Mouse (Mus musculus) urinary bladder, adult 18-20 months (tissue): ENCODE measurements at regions not wholly inside any gene's neighbourhood (a gene's known extent, or its start where the extent isn't known, plus 50 kb on each side); places are given as distances from the start of the nearest gene placed in this dataset.

Experiments used
- DNase-seq, 2 experiments: peaks; one replicate each; pipeline ENCODE4 v3.0.0; 2022; ENCODE audit warnings: low spot score in 2 of 2, mixed read lengths in 2 of 2

DNA sequence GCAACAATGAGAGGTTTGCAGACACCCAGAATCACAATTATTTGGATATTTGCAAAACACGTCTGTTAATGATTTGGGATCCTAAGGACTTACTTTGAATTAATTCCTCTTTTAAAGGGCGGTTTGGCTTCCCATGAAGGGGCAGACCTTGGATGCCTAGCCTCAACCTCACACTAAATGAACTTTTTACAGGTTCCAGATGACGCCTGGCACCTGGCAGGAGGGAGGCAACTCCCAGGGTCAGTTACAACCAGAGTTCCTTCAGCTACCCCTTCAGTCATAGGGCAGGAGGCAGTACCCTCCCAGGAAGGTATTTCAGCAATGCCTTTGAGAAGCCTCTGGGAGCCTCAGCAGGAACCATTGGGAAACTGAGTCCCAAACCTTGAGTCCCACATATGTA lies 57.9 kb upstream of the Stx18 start:
- DNase-seq, result no peak

DNA sequence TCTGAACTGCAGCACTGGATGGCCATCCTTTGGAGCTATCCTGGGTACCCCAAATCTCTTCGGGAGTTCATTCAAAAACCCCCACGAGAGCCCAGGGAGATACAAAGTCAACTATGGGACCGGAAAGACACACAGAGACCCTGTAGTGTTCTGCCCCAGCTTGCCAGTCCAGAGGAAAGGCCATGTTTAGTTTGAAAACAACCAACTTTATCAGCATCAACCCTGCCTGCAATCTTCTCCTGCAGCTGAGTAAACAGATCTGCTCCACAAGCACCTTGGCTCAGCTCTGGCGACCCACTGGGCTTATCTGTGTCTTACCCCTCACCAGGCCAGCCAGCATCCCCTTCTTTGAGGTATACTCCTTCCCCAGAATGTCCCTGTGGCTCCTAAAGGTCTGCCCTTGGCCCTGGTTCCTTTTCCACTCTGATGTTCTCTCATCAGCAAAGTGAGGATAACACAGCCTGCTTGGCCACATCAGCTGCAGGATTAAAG lies 61.6 kb upstream of the Stx18 start:
- no peak for DNase-seq

DNA sequence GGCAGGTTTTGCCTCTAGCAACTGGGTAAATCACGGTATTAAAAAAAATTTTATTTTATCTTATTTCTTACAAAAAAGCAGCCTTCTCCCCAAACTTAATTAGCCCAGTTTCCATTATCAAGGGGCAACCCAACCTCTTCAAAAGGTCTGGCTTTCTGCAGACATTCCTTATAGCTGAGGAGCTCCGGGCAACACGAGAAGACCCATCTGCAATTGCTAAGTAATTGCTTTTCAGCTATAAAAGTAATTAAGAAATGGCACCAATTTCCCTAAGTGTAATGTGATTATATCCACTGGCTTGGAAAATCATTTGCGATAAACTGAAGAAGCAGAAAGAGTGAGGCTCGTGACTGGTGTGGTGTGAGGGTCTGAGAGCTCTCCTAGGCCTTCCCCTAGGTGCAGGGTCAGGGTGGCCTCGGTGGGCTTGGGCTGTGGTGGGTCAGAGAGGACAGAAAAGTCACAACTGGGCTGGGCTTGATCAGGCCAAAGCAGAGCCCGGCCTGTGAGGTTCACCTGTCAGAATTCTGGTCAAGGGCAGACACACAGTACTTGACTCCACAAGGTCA lies 65.5 kb upstream of the Stx18 start:
- no peak for DNase-seq

DNA sequence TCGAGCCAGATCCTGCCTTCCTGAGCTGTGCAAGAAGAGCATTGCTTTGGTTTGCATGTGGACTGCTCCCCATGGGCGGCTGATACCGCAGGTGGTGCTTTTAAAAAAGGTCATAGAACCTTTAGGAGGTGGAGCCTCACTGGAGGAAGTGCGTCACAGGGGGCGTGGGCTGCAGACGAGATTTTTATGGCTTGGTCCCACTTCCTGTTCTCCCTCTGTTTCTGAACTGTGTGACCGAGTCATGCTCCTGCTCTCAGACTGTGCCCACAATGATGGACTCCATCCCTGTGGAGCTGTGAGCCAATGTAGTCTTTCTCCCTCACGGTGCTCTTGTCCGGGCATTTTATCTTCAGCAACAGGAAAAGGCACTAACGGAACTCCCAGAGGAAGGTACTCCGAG lies 66.8 kb upstream of the Stx18 start:
- no peak for DNase-seq

DNA sequence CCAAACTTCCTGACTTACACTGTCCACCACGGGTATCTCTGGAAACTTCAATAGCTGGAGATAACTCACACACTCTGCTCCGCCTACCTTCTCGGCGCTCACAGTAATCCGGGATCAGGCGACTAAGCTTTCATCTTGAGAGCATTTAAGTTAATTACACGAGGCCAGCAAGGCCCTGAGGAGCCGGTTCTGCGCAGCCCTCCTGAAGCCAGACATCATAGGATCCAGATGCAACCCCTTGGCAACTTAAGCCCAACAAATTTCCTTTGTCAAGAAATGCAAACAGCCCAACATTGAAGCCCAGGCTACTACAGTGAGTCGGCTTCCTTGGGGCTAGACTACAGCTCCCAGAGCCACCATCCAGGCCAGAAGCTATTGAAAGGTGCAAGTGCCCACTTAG lies 69.9 kb upstream of the Stx18 start:
- no peak for DNase-seq

DNA sequence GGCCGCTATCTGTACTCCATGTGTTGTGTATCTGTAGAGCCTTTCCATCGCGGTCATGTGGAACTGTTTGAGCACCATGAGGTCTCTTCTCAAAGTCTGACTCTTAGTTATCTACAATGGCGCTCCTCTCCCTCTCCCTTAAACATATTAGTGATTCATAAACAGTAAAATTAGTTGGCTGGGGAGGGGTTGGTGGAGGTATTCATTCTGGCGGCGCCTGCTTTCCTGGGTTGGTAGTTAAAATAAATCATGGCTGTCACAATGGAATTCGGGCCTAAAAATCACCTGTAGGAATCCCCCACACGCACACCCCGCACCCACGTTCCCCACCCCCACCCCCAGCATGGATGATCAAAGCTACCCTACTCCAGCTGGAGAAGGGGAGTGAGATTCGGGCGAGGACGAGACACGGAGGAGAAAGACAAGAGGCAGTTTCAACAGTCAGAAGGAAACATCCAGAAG lies 70.6 kb upstream of the Stx18 start:
- no peak for DNase-seq

DNA sequence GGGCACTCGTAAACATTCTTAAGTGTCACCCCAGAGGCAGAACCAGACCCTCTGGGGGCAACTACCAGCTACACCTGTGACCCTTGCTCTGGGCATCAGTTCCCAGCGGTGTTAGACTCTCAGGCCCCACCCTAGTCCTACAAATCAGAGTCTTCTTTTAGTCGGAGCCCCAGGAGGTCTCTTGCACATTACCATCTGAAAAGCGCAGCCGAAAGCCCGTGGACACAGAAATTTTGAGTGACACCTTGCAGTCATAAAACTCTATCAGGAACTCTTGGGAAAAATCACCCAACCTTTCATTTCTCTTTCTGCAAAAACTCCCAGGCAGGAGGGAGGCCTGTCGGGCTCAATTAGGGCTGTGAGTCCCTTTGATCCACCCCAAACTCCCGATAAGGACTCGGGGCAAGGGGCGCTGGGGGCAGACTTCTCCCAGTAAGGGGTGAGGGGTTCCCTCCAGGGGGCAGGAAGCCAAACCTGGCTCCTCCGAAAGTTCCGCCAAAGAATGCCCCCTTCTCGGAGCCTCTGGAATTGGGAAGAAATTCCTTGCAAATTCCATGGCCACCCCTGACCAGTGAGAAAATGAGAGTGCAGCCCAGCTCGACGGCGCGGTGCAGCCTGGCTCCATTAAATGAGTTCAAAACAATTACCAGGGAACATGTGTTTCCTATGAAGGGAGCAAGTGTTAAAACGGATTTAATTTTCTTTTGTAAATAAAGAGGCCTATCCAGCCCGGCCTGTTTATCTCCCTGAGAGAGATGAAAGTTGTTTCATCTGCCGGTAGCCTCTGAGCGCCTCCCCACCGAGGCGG lies 71.2 kb upstream of the Stx18 start:
- DNase-seq, result no peak

DNA sequence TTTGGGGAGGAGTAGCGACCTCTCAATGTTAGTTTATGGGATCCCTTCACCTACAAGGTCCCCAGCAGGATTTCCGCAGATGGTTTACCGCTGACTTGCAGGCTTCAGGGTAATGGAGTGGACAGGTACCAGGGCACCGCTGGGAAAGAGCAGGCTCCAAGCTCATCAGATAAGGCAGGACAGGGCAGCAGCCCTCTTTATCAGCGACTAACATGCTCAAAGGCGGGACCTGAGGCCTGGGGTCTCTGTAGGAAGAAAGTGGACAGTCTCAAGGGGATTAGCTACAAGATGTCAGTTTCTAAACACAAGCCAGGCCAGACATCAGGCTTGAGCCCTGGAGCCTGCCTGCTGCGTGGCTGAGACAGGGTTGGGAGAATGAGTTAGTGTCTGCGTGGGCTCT lies 74.9 kb upstream of the Stx18 start:
- DNase-seq, result no peak

DNA sequence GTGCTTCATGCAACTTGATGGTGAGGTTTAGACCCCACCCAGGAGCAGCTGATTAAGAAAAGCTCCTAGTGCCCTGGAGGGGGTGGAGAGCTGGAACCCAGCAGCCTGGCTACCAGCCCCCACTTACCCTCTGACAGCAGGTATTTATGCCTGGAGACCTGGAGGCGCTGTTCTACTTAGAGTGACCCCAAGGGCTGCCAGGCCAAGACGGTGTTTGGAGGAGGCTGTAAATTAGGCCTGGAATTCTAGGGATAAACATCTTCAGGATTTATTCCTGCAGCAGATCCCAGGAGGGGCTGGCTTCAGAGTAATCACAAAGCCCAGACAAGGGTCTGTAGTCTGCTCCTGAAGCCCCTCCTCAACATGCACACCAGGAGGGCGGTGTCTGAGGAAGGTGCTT lies 76.0 kb upstream of the Stx18 start:
- no peak for DNase-seq

DNA sequence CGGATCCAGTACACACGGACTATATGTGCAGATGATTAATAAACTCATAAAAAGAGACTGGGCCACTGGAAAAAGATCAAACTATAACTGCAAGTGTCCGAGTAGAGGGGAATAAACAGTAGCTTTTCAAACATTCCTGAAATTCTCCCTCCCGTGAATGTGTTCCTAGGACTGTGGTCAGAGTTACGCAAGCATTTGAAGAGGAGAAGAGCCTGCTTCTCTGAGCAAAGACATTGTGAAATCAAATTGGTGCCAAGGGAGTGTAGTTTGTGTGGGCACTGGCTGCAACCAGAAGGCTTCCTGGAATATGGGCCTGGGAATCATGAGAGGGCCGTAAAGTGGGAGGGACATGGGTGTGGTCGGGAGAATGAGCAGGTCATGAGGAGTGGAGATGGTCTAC lies 78.3 kb upstream of the Stx18 start:
- no peak for DNase-seq

DNA sequence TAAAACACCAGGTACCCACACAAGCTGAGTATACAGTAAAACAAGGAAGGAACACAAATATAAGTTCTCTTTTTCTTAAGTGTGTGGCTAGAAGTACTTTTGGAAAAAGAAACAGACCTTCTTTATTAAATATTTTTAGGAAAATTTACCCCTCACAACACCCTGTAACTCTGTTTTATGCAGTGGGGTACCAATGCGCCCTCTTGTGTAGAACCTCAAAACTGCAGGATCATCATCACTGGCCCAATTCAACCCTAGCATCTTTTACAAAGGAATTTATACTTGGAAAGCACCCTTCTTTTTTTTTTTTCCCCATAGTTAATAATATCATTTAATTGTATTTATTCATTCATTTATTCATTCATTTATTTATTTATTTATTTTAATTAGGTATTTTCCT lies 86.4 kb upstream of the Stx18 start:
- DNase-seq, result no peak

DNA sequence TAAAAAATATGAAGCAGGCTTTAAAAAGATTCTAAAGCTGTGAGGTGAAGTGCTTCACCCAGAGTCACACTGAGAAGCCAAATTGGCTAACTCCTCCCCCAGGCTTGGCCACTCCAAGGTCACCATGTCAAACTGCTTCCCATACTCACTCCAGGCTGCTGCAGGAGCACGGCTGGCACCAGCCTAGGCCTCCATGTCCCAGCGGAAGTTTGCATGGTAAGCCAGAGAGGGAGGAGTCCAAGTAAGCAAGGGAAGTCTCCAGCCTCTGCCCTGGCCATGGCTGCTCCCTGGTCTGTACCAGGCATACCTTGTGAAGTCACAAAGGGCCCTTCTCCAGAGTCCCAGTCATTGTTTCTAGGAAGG lies 105.8 kb upstream of the Stx18 start:
- DNase-seq, result no peak

DNA sequence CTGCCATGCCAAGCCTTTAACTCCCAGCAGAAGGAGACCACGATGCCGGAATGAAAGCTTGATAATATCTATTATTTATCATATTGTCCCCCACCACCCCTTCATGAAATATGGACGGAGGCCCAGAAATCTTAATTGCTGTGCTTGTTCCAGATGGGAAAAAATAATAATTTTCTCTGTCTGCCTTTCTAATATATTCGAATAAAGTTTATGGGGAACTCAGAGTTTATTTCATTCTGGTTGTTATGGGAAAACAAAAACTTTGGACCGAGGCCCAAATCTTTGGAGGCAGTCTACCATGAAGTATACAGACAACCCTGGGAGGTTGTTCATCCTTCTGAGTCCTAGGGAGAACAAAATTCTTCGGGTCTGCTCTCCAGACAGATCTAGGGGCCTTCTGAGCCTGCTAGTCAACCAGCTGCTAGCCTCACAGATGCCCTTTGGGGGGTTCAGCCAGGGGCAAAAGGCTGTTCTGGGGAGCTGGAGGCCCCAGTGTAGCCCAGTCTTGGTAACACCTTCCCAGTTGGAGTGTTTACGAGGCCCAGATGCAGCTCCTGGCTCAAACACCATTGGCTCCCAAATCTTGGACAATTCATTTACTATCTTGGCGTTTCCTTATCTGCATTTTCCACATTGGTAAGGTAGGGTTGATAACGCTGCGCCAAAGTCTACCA lies 106.3 kb upstream of the Stx18 start:
- peak in 1 of 2 experiments; percentile 13 for DNase-seq

DNA sequence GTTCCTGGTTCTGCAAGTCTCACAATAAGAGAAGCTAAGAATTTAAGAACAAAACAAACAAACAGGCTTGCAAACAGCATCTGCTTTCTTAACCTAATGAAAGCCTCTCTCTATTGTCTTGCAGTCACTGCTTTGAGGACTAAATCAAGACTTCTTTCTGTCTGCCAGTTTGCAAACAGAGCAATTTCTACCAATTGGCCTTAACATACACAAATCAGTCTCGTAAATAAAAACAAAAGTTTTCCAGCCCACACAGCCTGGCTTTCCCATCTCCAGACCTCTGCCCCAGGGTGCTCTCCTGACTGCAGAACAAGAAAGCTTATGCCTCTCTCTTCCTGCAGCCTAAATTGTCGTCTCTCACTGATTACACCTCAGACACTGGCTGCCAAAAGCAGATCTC lies 96.1 kb upstream of the Msx1 start:
- no peak for DNase-seq

DNA sequence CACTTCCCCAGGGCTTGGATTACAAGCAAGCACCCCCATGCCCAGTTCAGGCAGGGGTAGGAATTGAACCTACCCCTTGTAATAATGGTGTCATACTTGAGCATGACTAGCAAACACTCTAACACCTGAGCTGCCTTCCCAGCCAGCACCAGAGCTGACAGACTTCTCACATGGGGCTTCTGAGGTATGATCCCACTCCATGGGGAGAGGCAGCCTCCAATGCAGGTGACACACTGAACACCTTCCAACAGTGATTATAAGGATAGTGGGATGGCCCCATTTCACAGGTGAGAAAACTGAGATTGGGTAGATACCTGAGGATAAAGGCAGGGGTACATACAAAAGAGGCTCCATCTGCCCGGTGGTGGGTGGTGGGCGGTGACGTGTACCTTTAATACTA lies 94.7 kb upstream of the Msx1 start:
- no peak for DNase-seq

DNA sequence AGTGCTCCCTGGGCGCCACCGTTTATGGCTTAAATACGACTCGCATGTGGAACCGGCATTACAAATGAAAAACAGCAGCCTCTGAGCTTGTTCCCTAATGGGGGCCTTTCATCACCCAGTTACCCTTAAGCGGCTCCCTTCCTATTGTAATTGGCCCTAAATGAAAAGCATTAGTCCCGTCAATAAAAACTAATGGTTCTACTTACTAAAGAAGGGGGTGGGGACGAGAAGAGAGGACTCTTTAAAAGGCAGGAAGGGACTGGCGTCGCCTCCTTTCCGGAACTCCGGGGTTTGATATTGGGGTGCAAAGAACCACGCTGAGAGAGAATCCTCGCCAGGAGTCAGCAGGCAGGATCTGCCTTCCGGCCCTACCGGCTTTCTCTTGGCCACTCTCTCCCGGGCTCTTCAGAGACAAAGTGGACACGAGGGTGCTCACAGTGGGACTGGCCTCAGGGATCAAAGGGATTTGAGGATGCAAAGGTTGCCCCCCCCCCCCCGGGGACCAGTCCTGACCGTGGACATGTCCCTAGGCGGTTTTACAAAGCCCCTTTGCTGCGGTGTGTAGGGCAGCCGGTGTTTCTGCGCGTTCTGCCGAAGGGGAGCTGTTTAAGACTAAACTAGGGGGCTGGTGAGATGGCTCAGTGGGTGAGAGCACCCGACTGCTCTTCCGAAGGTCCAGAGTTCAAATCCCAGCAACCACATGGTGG lies 93.8 kb upstream of the Msx1 start:
- DNase-seq, result no peak

DNA sequence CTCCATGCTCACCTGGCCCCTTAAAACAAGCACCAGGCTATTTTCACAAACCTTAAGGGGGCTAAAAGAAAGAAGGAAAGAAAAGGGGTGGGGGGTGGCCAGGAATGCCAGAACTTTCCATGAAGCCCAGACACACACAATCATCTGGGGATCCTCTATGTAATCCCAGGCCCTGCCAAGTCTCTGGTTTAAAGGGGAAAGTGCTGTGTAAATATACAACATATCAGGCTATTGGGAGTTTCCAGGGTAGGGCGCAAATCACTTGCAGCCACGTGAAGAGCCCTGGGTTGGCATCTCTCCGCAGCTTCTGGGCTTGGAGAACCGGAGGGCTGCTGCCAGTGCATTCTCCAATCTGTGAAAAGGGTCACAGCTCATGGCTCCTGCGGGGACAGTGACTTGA lies 92.8 kb upstream of the Msx1 start:
- no peak for DNase-seq

DNA sequence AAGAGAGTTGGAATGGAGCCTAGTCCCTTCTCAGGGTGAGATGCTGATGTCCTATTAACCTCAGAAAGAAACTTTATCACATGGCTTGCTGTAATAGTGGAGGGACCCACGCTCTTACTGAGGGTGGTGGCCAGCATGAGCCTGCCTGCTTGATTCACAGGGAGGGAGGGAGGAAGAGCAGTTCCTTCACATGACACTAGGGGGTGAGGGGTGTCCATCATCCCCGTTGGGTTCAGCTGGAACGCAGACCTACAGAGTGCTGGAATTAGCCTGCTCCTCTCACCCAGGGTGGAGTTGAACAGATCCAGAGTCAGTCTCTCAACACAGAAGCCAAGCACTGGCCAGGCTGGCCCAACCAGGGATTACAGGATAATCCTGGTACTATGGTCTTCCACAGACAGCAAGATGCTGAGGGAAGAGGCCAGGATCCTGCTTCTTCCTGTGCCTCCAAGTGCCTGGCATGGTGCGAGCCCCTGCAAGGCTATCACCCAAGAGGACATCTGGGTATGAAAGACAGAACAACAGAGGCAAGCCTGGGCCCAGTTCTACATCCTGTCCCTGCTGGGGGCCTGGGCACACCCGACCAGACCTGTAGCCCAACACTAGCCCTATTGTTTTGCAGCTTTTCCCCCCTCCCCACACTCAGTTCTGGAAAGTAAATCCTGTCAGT lies 80.4 kb upstream of the Msx1 start:
- DNase-seq, result no peak

DNA sequence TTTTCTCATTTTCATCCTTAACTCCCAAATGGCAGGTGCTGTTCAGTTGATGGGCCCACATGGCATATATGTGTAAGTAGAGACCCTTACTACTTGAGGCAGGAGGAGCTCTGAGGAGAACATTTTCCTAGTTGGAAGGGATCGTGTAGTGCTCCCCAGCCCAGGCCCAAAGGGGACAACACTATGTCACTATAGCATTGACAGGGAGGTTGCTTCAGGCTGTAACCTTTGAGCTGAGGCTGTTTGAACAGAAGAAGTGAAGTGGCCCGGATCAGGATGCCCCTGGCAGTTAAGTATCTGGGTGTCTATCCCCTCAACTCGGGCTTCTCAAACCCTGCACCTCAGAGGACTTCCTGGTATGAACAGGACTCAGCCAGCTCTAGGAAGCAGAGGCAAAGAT lies 79.5 kb upstream of the Msx1 start:
- DNase-seq, result no peak

DNA sequence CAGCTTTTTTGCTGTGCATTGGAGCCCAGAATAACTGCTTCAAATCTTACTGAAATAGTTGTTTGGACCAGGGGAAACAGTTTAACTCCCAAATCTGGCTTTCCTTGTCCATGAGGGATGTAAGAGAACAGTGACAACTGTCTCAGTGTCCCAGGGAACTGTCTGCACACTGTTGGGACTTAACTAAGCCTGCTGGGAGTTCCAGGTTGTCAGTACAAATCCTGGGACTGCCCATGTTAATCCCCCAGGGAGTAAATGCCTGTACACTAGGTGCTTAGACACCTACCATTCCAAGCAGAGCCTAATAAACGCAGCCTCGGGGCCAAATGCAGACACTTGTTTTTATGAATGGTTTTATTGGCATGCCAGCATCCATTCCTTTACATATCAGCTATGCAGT lies 78.4 kb upstream of the Msx1 start:
- DNase-seq, result no peak

DNA sequence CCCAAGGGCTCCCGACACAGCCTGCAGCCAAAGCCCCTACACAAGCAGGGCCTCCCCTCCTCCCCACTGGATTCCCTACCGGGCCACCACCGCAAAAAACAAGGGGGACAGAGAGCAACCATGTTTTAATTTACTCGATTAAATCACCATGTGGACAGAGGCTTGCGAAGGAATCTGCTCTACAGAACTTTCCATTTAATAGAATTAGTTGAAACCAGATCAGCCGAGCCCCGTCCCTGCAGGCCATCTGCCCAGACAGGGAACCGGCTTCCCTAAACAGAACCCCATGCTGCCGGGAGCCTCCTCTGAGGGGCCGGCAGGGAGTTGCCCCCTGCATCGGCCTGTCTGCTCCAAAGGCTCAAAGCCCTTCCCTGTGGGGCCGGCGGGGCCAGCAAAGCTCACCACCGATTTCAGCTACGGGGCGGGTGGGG lies 77.5 kb upstream of the Msx1 start:
- no peak for DNase-seq
